Mouse (Mus musculus) forebrain, postnatal 0 days (tissue): ENCODE measurements around the gene Hipk1. TPM values are rescaled to one million over a fixed set of nuclear protein-coding genes. Genes with fewer than 3 reads are reported as not detected.

Experiments used
- ATAC-seq: fragments of 200-750 bp; cut with Nextera tagmentation; 2 replicates; pipeline ENCODE4 v1.8.0; 2017; ENCODE audit warnings: mild to moderate bottlenecking, moderate library complexity
- DNase-seq: peaks from one replicate; pipeline ENCODE4 v3.0.0-alpha.2; 2015
- H3K27ac ChIP-seq: fragments of 300-500 bp; sonication (generic); 2 replicates; pipeline ENCODE4 v1.5.1; 2014; ENCODE audit warnings: low read depth, mild to moderate bottlenecking, antibody characterized with exemption, low read length, moderate library complexity, mixed read lengths
- H3K27me3 ChIP-seq: fragments of 300-500 bp; sonication (generic); 2 replicates; pipeline ENCODE4 v1.6.1; 2014; ENCODE audit warnings: mild to moderate bottlenecking, low read length, mixed read lengths; ENCODE audit not compliant: insufficient read depth
- H3K36me3 ChIP-seq: fragments of 300-500 bp; sonication (generic); 2 replicates; pipeline ENCODE4 v1.6.1; 2014; ENCODE audit warnings: mild to moderate bottlenecking, moderate library complexity; ENCODE audit not compliant: insufficient read depth
- H3K4me1 ChIP-seq: fragments of 300-500 bp; sonication (generic); 2 replicates; pipeline ENCODE4 v1.6.1; 2014; ENCODE audit warnings: antibody characterized with exemption; ENCODE audit not compliant: insufficient read depth
- H3K4me2 ChIP-seq: fragments of 300-500 bp; sonication (generic); 2 replicates; pipeline ENCODE4 v1.6.1; 2014; ENCODE audit warnings: low read depth, mild to moderate bottlenecking, moderate library complexity
- H3K4me3 ChIP-seq: fragments of 300-500 bp; sonication (generic); 2 replicates; pipeline ENCODE4 v1.5.1; 2014; ENCODE audit warnings: low read depth, low read length, mixed read lengths
- H3K9ac ChIP-seq: fragments of 300-500 bp; sonication (generic); 2 replicates; pipeline ENCODE4 v1.6.1; 2014; ENCODE audit warnings: mild to moderate bottlenecking
- H3K9me3 ChIP-seq: fragments of 300-500 bp; sonication (generic); 2 replicates; pipeline ENCODE4 v1.6.1; 2016; ENCODE audit warnings: low read length
- CTCF ChIP-seq: sonication (generic); IDR thresholded peaks from 2 replicates; pipeline ENCODE4 v1.5.1; 2016; ENCODE audit warnings: antibody characterized with exemption, control low read depth, low read depth
- WGBS: fragments of 180-500 bp; shearing (Covaris S2); extraction: QIAGEN DNeasy Blood & Tissue Kit; methylation state at CpG from one replicate; pipeline ENCODE4 v1.1.7; 2014; 5-methylcytosine and 5-hydroxymethylcytosine counted together
- polyA plus RNA-seq: library from polyadenylated mRNA; unstranded; fragments of >200 nt; fragmentation: Nextera tagmentation; extraction: Ambion mirVana; gene quantifications from 2 replicates; pipeline ENCODE4 v1.2.1, GENCODE M21; 2015
- total RNA-seq: library from RNA; depleted of rRNA; stranded (reverse); fragments of >200 nt; gene quantifications from 2 replicates; pipeline ENCODE4 v1.2.3, GENCODE M21; 2014

Hipk1 gene
- total and polyA plus RNA-seq, 2 experiments from 2014 or later, result 5.6 to 47.4 TPM

GRCm38 (mm10) chr3:103716774-103717760, 74.3 kb downstream of the Hipk1 start:
- Histone ChIP-seq H3K9me3 (no peaks in the 10 kb centered on the region), H3K27ac (no peak overlapping the region), H3K9ac (no peak overlapping the region), H3K4me3 (no peak overlapping the region), H3K4me1 (0 out of 2 replicates have a peak, but pooled peaks cover 8% of the 10 kb centered on the region), H3K27me3 (no peaks in the 10 kb centered on the region), H3K36me3 (no peaks in the 10 kb centered on the region), H3K4me2 (no peak overlapping the region)
- TF ChIP-seq CTCF, result no peak
- ATAC-seq (peak; percentile 40; the same call in 1 of the 2 replicates), DNase-seq (no peak)
- WGBS, result 55% methylated on average over 15 of the region's 15 CpGs

GRCm38 (mm10) chr3:103715762-103716693, 75.3 kb downstream of the Hipk1 start:
- 0 out of 2 replicates have a peak, but pooled peaks cover 8% of the 10 kb centered on the region for H3K4me1 ChIP-seq
- no peaks in the 10 kb centered on the region for H3K27me3 ChIP-seq
- no peak overlapping the region for H3K4me3 ChIP-seq
- TF ChIP-seq CTCF, result no peak
- H3K4me2 ChIP-seq, result no peak overlapping the region
- ATAC-seq (peak; percentile 43; the same call in 1 of the 2 replicates), DNase-seq (peak; percentile 16)
- H3K27ac ChIP-seq, result no peak overlapping the region
- H3K9ac ChIP-seq, result no peak overlapping the region
- no peaks in the 10 kb centered on the region for H3K9me3 ChIP-seq
- 24% methylated on average over 11 of the region's 11 CpGs for WGBS
- no peaks in the 10 kb centered on the region for H3K36me3 ChIP-seq

GRCm38 (mm10) chr3:103714942-103715341, 76.4 kb downstream of the Hipk1 start:
- H3K4me1 ChIP-seq, result 0 out of 2 replicates have a peak, but pooled peaks cover 8% of the 10 kb centered on the region
- no peaks in the 10 kb centered on the region for H3K9me3 ChIP-seq
- H3K27me3 ChIP-seq, result no peaks in the 10 kb centered on the region
- H3K27ac ChIP-seq, result no peak overlapping the region
- H3K36me3 ChIP-seq, result no peaks in the 10 kb centered on the region
- no peak overlapping the region for H3K4me3 ChIP-seq
- WGBS, result 87% methylated on average over 8 of the region's 8 CpGs
- no peak for ATAC-seq
- H3K9ac ChIP-seq, result no peak overlapping the region
- TF ChIP-seq CTCF, result no peak
- DNase-seq, result no peak
- no peak overlapping the region for H3K4me2 ChIP-seq

- 0 out of 2 replicates have a peak, but pooled peaks cover 8% of the 10 kb centered on the region for H3K4me1 ChIP-seq
- no peaks in the 10 kb centered on the region for H3K27me3 ChIP-seq
- no peak overlapping the region for H3K9ac ChIP-seq
- H3K9me3 ChIP-seq, result no peaks in the 10 kb centered on the region
- DNase-seq (no peak), ATAC-seq (no peak)
- H3K36me3 ChIP-seq, result no peaks in the 10 kb centered on the region
- TF ChIP-seq CTCF, result no peak
- H3K4me3 ChIP-seq, result no peak overlapping the region
- H3K4me2 ChIP-seq, result no peak overlapping the region
- 77% methylated on average over 7 of the region's 7 CpGs for WGBS
- H3K27ac ChIP-seq, result no peak overlapping the region
Measured at GRCm38 (mm10) chr3:103714236-103714875, 77.0 kb downstream of the Hipk1 start.

GRCm38 (mm10) chr3:103712196-103712595, 79.2 kb downstream of the Hipk1 start:
- H3K4me2 ChIP-seq, result no peak overlapping the region
- H3K4me1 ChIP-seq, result 0 out of 2 replicates have a peak, but pooled peaks cover 6% of the 10 kb centered on the region
- no peaks in the 10 kb centered on the region for H3K9me3 ChIP-seq
- H3K9ac ChIP-seq, result no peak overlapping the region
- TF ChIP-seq CTCF, result no peak
- no peaks in the 10 kb centered on the region for H3K36me3 ChIP-seq
- H3K27ac ChIP-seq, result no peak overlapping the region
- no peaks in the 10 kb centered on the region for H3K27me3 ChIP-seq
- DNase-seq, result no peak
- ATAC-seq, result no peak
- H3K4me3 ChIP-seq, result no peak overlapping the region
- WGBS, result 100% methylated on average over 4 of the region's 4 CpGs

- no peaks in the 10 kb centered on the region for H3K9me3 ChIP-seq
- WGBS, result 86% methylated on average over 5 of the region's 5 CpGs
- H3K4me2 ChIP-seq, result no peak overlapping the region
- no peaks in the 10 kb centered on the region for H3K36me3 ChIP-seq
- H3K27ac ChIP-seq, result no peak overlapping the region
- no peak for ATAC-seq
- no peak overlapping the region for H3K9ac ChIP-seq
- no peaks in the 10 kb centered on the region for H3K4me1 ChIP-seq
- TF ChIP-seq CTCF, result no peak
- H3K27me3 ChIP-seq, result no peaks in the 10 kb centered on the region
- no peak overlapping the region for H3K4me3 ChIP-seq
- DNase-seq, result no peak
Measured at GRCm38 (mm10) chr3:103709470-103710040, 81.8 kb downstream of the Hipk1 start.
